Mouse (Mus musculus): ENCODE results near the gene Cnnm1.

Gene Cnnm1

GRCm38 (mm10) chr19:43510436-43511220, 70.4 kb downstream of the Cnnm1 start:
- DNase-seq (ENCODE audit: low read depth, low spot score): no peak

- no peak for DNase-seq (ENCODE audit: low read depth, low spot score)
These were observed 71.7 kb downstream of the Cnnm1 start for GRCm38 (mm10) chr19:43511621-43512620.

- DNase-seq (ENCODE audit: low read depth, low spot score): no peak
These were observed 73.6 kb downstream of the Cnnm1 start for GRCm38 (mm10) chr19:43513874-43514273.

- DNase-seq (ENCODE audit: low read depth, low spot score): no peak
These were observed 75.6 kb downstream of the Cnnm1 start for GRCm38 (mm10) chr19:43515668-43516396.

GRCm38 (mm10) chr19:43516397-43517035, 76.3 kb downstream of the Cnnm1 start:
- DNase-seq (ENCODE audit: low read depth, low spot score): no peak

- DNase-seq (ENCODE audit: low read depth, low spot score): no peak
These were observed 77.1 kb downstream of the Cnnm1 start for GRCm38 (mm10) chr19:43517320-43517719.

GRCm38 (mm10) chr19:43517808-43518207, 77.6 kb downstream of the Cnnm1 start:
- DNase-seq (ENCODE audit: low read depth, low spot score): no peak

GRCm38 (mm10) chr19:43518261-43518660, 78.0 kb downstream of the Cnnm1 start:
- no peak for DNase-seq (ENCODE audit: low read depth, low spot score)

GRCm38 (mm10) chr19:43519226-43519625, 79.0 kb downstream of the Cnnm1 start:
- no peak for DNase-seq (ENCODE audit: low read depth, low spot score)

- DNase-seq (ENCODE audit: low read depth, low spot score): no peak
These were observed 80.2 kb downstream of the Cnnm1 start for GRCm38 (mm10) chr19:43520402-43520801.

- DNase-seq (ENCODE audit: low read depth, low spot score): no peak
These were observed 81.1 kb downstream of the Cnnm1 start for GRCm38 (mm10) chr19:43521362-43521761.

- no peak for DNase-seq (ENCODE audit: low read depth, low spot score)
These were observed 81.8 kb downstream of the Cnnm1 start for GRCm38 (mm10) chr19:43521996-43522395.

- peak; percentile 43 for DNase-seq (ENCODE audit: low read depth, low spot score)
These were observed 83.3 kb downstream of the Cnnm1 start for GRCm38 (mm10) chr19:43523551-43523950.

GRCm38 (mm10) chr19:43524187-43525103, 84.2 kb downstream of the Cnnm1 start, which contains the start of gene Got1:
Gene Got1 (minus strand): TSS chr19:43524605.
- peak; percentile 97 for DNase-seq (ENCODE audit: low read depth, low spot score)

- peak; percentile 33 for DNase-seq (ENCODE audit: low read depth, low spot score)
These were observed 84.9 kb downstream of the Cnnm1 start for GRCm38 (mm10) chr19:43525104-43525482.

- no peak for DNase-seq (ENCODE audit: low read depth, low spot score)
These were observed 85.3 kb downstream of the Cnnm1 start for GRCm38 (mm10) chr19:43525566-43525965.

GRCm38 (mm10) chr19:43526025-43526424, 85.8 kb downstream of the Cnnm1 start:
- DNase-seq (ENCODE audit: low read depth, low spot score): no peak

- DNase-seq (ENCODE audit: low read depth, low spot score): no peak
These were observed 86.9 kb downstream of the Cnnm1 start for GRCm38 (mm10) chr19:43527131-43527530.

GRCm38 (mm10) chr19:43528056-43528587, 87.9 kb downstream of the Cnnm1 start:
- DNase-seq (ENCODE audit: low read depth, low spot score): no peak

Data from mesoderm, embryonic 11.5 days (tissue).